11 mouse cellular contexts compared by ENCODE assay signal in genomic region chr2:124522426-124522825, GRCm38 (mm10).
DNase-seq lines count a peak whose midpoint lies in the region; ATAC-seq lines count a peak whose summit lies in the region.
"Had no signal": no experiment of that assay in that cellular context is flagged by ENCODE, and none has a peak within 500 bp of the region (broad histone marks: within the 10 kb centered on the region; RNA-seq: fewer than 3 reads in every experiment).

No protein-coding gene starts in this region.

- no peak overlapping the region for H3K4me3 ChIP-seq in kidney, embryonic 15.5 days (replicated peaks)
- H3K4me3 ChIP-seq: hindbrain, embryonic 15.5 days; limb, embryonic 12.5 days; neural tube, embryonic 12.5 days had no signal

- no peaks in the 10 kb centered on the region for H3K9me3 ChIP-seq in kidney, embryonic 15.5 days (replicated peaks)
- H3K9me3 ChIP-seq: hindbrain, embryonic 15.5 days; limb, embryonic 12.5 days; neural tube, embryonic 12.5 days had no signal

- no peak overlapping the region for H3K4me2 ChIP-seq in kidney, embryonic 15.5 days
- H3K4me2 ChIP-seq: hindbrain, embryonic 15.5 days; limb, embryonic 12.5 days; neural tube, embryonic 12.5 days had no signal

- DNase-seq in adrenal gland, postnatal 10 days = peak; percentile 65
- DNase-seq in adrenal gland, adult 8-10 months = no peak
- peak; percentile 2 for DNase-seq in kidney, postnatal 14 days
- peak; percentile 63 to 69 for DNase-seq in gastrocnemius, adult 8-10 months (ENCODE audit: low spot score in 2 of 2)
- DNase-seq in lung, postnatal 10 days = peak; percentile 64
- no peak for DNase-seq in thymus, postnatal 25 days

- no peaks in the 10 kb centered on the region for H3K36me3 ChIP-seq in kidney, embryonic 15.5 days
- H3K36me3 ChIP-seq: hindbrain, embryonic 15.5 days; limb, embryonic 12.5 days; neural tube, embryonic 12.5 days had no signal

- no peak overlapping the region for H3K27ac ChIP-seq in kidney, embryonic 15.5 days
- H3K27ac ChIP-seq: hindbrain, embryonic 15.5 days; limb, embryonic 12.5 days; neural tube, embryonic 12.5 days had no signal

- 72% methylated on average over 3 of the region's 3 CpGs for WGBS in kidney, embryonic 15.5 days

- H3K4me1 ChIP-seq in kidney, embryonic 15.5 days = no peaks in the 10 kb centered on the region
- H3K4me1 ChIP-seq: hindbrain, embryonic 15.5 days; limb, embryonic 12.5 days; neural tube, embryonic 12.5 days had no signal

- no peaks in the 10 kb centered on the region for H3K27me3 ChIP-seq in kidney, embryonic 15.5 days
- H3K27me3 ChIP-seq: hindbrain, embryonic 15.5 days; limb, embryonic 12.5 days; neural tube, embryonic 12.5 days had no signal

- ATAC-seq in kidney, embryonic 15.5 days (replicated peaks; ENCODE audit: low FRiP score) = no peak
- ATAC-seq in megakaryocyte, adult 5-6 weeks (ENCODE audit: poor library complexity, severe bottlenecking) = no peak

- H3K9ac ChIP-seq in kidney, embryonic 15.5 days = no peak overlapping the region
- H3K9ac ChIP-seq: hindbrain, embryonic 15.5 days; limb, embryonic 12.5 days; neural tube, embryonic 12.5 days had no signal

Comparison
In these comparisons a context has a peak if more than half of its experiments do, and no peak if none do; other contexts are left out.
1. DNase-seq: peak in adrenal gland, postnatal 10 days (single experiment), kidney, postnatal 14 days (single experiment), gastrocnemius, adult 8-10 months (2 of 2) and lung, postnatal 10 days (single experiment); none in adrenal gland, adult 8-10 months (single experiment) and thymus, postnatal 25 days (single experiment).